Mouse (Mus musculus) kidney, adult 2 months (tissue): ENCODE results near the gene Arvcf.

Experiments used
- CTCF ChIP-seq: fragments of 200-500 bp; conservative IDR thresholded peaks from 2 replicates; pipeline ENCODE4 v1.5.1; 2011; ENCODE audit warnings: low read depth, mild to moderate bottlenecking, control low read depth, low read length, moderate library complexity, mixed read lengths; ENCODE audit not compliant: insufficient read depth, insufficient read length
- POLR2A ChIP-seq: fragments of 200-500 bp; IDR thresholded peaks from one replicate; pipeline ENCODE4 v1.6.1; 2011; ENCODE audit warnings: low read depth, low read length, control low read depth

GRCm38 (mm10) chr16:18373632-18374031, 25.6 kb downstream of the Arvcf start:
- TF ChIP-seq CTCF (no peak), POLR2A (no peak)
